Mouse (Mus musculus): ENCODE data around the gene Tap2.

DNA sequence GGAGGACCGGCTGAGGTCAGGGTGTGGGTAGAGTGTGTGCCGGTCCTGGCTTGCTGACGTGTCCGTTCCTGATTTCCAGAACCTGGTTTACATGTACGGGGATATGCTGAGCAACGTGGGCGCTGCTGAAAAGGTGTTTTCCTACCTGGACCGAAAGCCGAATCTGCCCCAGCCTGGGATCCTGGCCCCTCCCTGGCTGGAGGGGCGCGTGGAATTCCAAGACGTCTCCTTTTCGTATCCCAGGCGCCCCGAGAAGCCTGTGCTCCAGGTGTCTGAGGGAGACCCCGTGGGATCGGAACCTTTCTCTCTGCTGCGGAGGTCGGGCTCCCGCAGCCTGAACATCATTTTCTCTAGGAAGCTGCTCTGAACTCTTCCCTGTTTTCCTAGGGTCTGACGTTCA is 10.6 kb downstream of the Tap2 start:
- TF ChIP-seq POLR2A (IDR thresholded peaks at IDR 0.05; ENCODE audit: borderline replicate concordance, low read depth, low read length) = no peak
- no peak for TF ChIP-seq CTCF (IDR thresholded peaks at IDR 0.05; ENCODE audit: low read depth, low read length)

Measured in bone marrow macrophage, adult 2 months (primary cell).